In genomic region chr5:105718138-105718670, GRCm38 (mm10) we compare ENCODE assay signal across 9 mouse cellular contexts. TPM values are rescaled to one million over a fixed set of nuclear protein-coding genes. Genes with fewer than 3 reads are reported as not detected.
DNase-seq lines count a peak whose midpoint lies in the region; ATAC-seq and TF ChIP-seq lines count a peak whose summit lies in the region.
"Had no signal": no experiment of that assay in that cellular context is flagged by ENCODE, and none has a peak within 500 bp of the region (broad histone marks: within the 10 kb centered on the region; RNA-seq: fewer than 3 reads in every experiment).

No protein-coding gene starts in this region.

- H3K4me2 ChIP-seq in neural tube, embryonic 13.5 days: no peak overlapping the region
- H3K4me2 ChIP-seq in kidney, embryonic 16.5 days (replicated peaks; ENCODE audit: low read depth, low read length): peak overlapping the region; percentile 25

- peaks cover 12% of the 10 kb centered on the region for H3K36me3 ChIP-seq in neural tube, embryonic 13.5 days
- H3K36me3 ChIP-seq in kidney, embryonic 16.5 days (ENCODE audit: insufficient read depth, low read length): peaks cover 5% of the 10 kb centered on the region; the same call in 1 of the 2 replicates
- H3K36me3 ChIP-seq in small intestine, adult 2 months (ENCODE audit: control insufficient read depth, insufficient read depth, low read length): peaks cover 9% of the 10 kb centered on the region; the same call in 1 of the 2 replicates

- 0 out of 2 replicates have a peak, but pooled peaks have one; percentile 10 for ATAC-seq in frontal cortex, adult (ENCODE audit: low TSS enrichment)
- ATAC-seq in neural tube, embryonic 13.5 days (ENCODE audit: low read depth): no peak
- ATAC-seq in kidney, embryonic 16.5 days (ENCODE audit: low FRiP score, low TSS enrichment): peak; percentile 66

- H3K9ac ChIP-seq in neural tube, embryonic 13.5 days: no peak overlapping the region
- no peak overlapping the region for H3K9ac ChIP-seq in kidney, embryonic 16.5 days (replicated peaks; ENCODE audit: low read length)

- no peaks in the 10 kb centered on the region for H3K27me3 ChIP-seq in neural tube, embryonic 13.5 days
- H3K27me3 ChIP-seq in kidney, embryonic 16.5 days (ENCODE audit: insufficient read depth, low read length): no peaks in the 10 kb centered on the region
- H3K27me3 ChIP-seq in small intestine, adult 2 months (ENCODE audit: control insufficient read depth, insufficient read depth, low read length): no peaks in the 10 kb centered on the region

- H3K4me1 ChIP-seq in neural tube, embryonic 13.5 days (replicated peaks): peaks cover 62% of the 10 kb centered on the region
- H3K4me1 ChIP-seq in kidney, embryonic 16.5 days (ENCODE audit: insufficient read depth, low read length): peaks cover 49% of the 10 kb centered on the region
- peaks cover 4% of the 10 kb centered on the region; the same call in 1 of the 2 replicates for H3K4me1 ChIP-seq in small intestine, adult 2 months (ENCODE audit: control insufficient read depth, insufficient read depth, insufficient read length, low read length)

- DNase-seq in frontal cortex, adult 2 months (ENCODE audit: extremely low spot score in 1 of 2, low spot score in 1 of 2): no peak
- no peak for DNase-seq in neural tube, embryonic 10.5 days (ENCODE audit: extremely low spot score, low spot score)
- no peak for DNase-seq in gastrocnemius, postnatal 25 days
- no peak for DNase-seq in layer of hippocampus, postnatal 10 days (ENCODE audit: low spot score in 2 of 2)
- DNase-seq: cerebellum, adult 8-10 months had no signal

- WGBS in neural tube, embryonic 13.5 days: 66% methylated on average over 11 of the region's 11 CpGs
- 43% methylated on average over 11 of the region's 11 CpGs for WGBS in kidney, embryonic 16.5 days
- WGBS in small intestine, adult 2 months: 64% methylated on average over 11 of the region's 11 CpGs

- no peak for TF ChIP-seq POLR2A in small intestine, adult 2 months (IDR thresholded peaks at IDR 0.05; ENCODE audit: low read depth, low read length)

- no peaks in the 10 kb centered on the region for H3K9me3 ChIP-seq in neural tube, embryonic 13.5 days
- no peaks in the 10 kb centered on the region for H3K9me3 ChIP-seq in kidney, embryonic 16.5 days (ENCODE audit: low read length)

- peak overlapping the region; percentile 73 for H3K27ac ChIP-seq in neural tube, embryonic 13.5 days (replicated peaks)
- peak overlapping the region; percentile 78 for H3K27ac ChIP-seq in kidney, embryonic 16.5 days (ENCODE audit: low read length)
- H3K27ac ChIP-seq in small intestine, adult 2 months (ENCODE audit: insufficient read depth, low read depth, low read length): peak overlapping the region; percentile 52

- TF ChIP-seq CTCF in small intestine, adult 2 months (IDR thresholded peaks at IDR 0.05; ENCODE audit: extremely low read depth, insufficient read length, insufficient replicate concordance, low read depth, low read length): no peak

- no peak overlapping the region for H3K4me3 ChIP-seq in neural tube, embryonic 13.5 days
- no peak overlapping the region for H3K4me3 ChIP-seq in kidney, embryonic 16.5 days (ENCODE audit: low read length)
- no peak overlapping the region for H3K4me3 ChIP-seq in small intestine, adult 2 months (ENCODE audit: low read depth, low read length)

RNA-seq across cellular contexts. Expression of gene Lrrc8d, which starts 18.4 kb away (rescaled TPM):
- 15.0 and 16.0 TPM in 2 replicates for polyA plus RNA-seq in frontal cortex, adult 2 months (2012; rRNA removed)
- 37.6 and 39.4 TPM in 2 replicates for polyA plus RNA-seq in neural tube, embryonic 13.5 days (2015; fragmentation: Nextera tagmentation; extraction: Ambion mirVana)
- polyA plus RNA-seq in kidney, embryonic 16.5 days (2015; fragmentation: Nextera tagmentation; extraction: Ambion mirVana): 28.6 and 33.4 TPM in 2 replicates
- polyA plus RNA-seq in small intestine, adult 2 months (2012; rRNA removed): 10.4 and 16.6 TPM in 2 replicates
- total RNA-seq in gastrocnemius, postnatal 25 days (2021): 1 to 10 TPM; 4.5 to 4.7 TPM
- 10 to 100 TPM; 57.7 to 59.4 TPM for total RNA-seq in layer of hippocampus, postnatal 10 days (2021)
